Comparison of ENCODE assay signal across 10 mouse cellular contexts in genomic region chr10:111476301-111476700, GRCm38 (mm10). TPM values are rescaled to one million over a fixed set of nuclear protein-coding genes. Genes with fewer than 3 reads are reported as not detected.
A peak's percentile ranks its signal among the peaks of the same experiment; 100 is the strongest.
DNase-seq lines count a peak whose midpoint lies in the region; ATAC-seq and TF ChIP-seq lines count a peak whose summit lies in the region.
"Had no signal": no experiment of that assay in that cellular context is flagged by ENCODE, and none has a peak within 500 bp of the region (broad histone marks: within the 10 kb centered on the region; RNA-seq: fewer than 3 reads in every experiment).

No protein-coding gene starts in this region.

- H3K9me3 ChIP-seq in stomach, embryonic 14.5 days (ENCODE audit: control insufficient read depth, low read depth, low read length) = no peaks in the 10 kb centered on the region
- H3K9me3 ChIP-seq in stomach, postnatal 0 days (ENCODE audit: control insufficient read depth, low read length) = no peaks in the 10 kb centered on the region
- H3K9me3 ChIP-seq in forebrain, embryonic 14.5 days (replicated peaks; ENCODE audit: control insufficient read depth, low read length) = no peaks in the 10 kb centered on the region
- no peaks in the 10 kb centered on the region for H3K9me3 ChIP-seq in liver, postnatal 0 days (ENCODE audit: low read length)
- no peaks in the 10 kb centered on the region for H3K9me3 ChIP-seq in intestine, embryonic 16.5 days (ENCODE audit: control insufficient read depth, low read length)

- H3K27ac ChIP-seq in stomach, embryonic 14.5 days (ENCODE audit: low read length) = no peak overlapping the region
- H3K27ac ChIP-seq in stomach, postnatal 0 days (replicated peaks) = no peak overlapping the region
- H3K27ac ChIP-seq in forebrain, embryonic 14.5 days (ENCODE audit: low read depth, low read length) = no peak overlapping the region
- no peak overlapping the region for H3K27ac ChIP-seq in liver, postnatal 0 days (ENCODE audit: low read depth)
- H3K27ac ChIP-seq in intestine, embryonic 16.5 days (ENCODE audit: low read length) = no peak overlapping the region

- TF ChIP-seq EP300 in stomach, postnatal 0 days (optimal IDR thresholded peaks at IDR 0.05) = no peak
- no peak for TF ChIP-seq EP300 in liver, postnatal 0 days (IDR thresholded peaks at IDR 0.05; ENCODE audit: low read depth)

- H3K4me2 ChIP-seq in stomach, embryonic 14.5 days (replicated peaks; ENCODE audit: low read depth, low read length) = 0 out of 2 replicates have a peak overlapping the region, but pooled peaks have one; percentile 10
- H3K4me2 ChIP-seq in stomach, postnatal 0 days (replicated peaks; ENCODE audit: low read depth) = no peak overlapping the region
- peak overlapping the region; percentile 34 for H3K4me2 ChIP-seq in forebrain, embryonic 14.5 days (ENCODE audit: low read length)
- peak overlapping the region; percentile 19; the same call in 1 of the 2 replicates for H3K4me2 ChIP-seq in liver, postnatal 0 days (ENCODE audit: low read depth, low read length)
- no peak overlapping the region for H3K4me2 ChIP-seq in intestine, embryonic 16.5 days (ENCODE audit: low read depth, low read length)

- H3K4me3 ChIP-seq in stomach, embryonic 14.5 days (ENCODE audit: low read depth, low read length) = no peak overlapping the region
- no peak overlapping the region for H3K4me3 ChIP-seq in stomach, postnatal 0 days (ENCODE audit: low read depth, low read length)
- no peak overlapping the region for H3K4me3 ChIP-seq in forebrain, embryonic 14.5 days (ENCODE audit: low read depth, low read length)
- no peak overlapping the region for H3K4me3 ChIP-seq in liver, postnatal 0 days (ENCODE audit: low read depth, low read length)
- H3K4me3 ChIP-seq in intestine, embryonic 16.5 days (ENCODE audit: low read length) = no peak overlapping the region

- WGBS in stomach, embryonic 14.5 days = 40% methylated on average over 4 of the region's 4 CpGs
- WGBS in stomach, postnatal 0 days = 42% methylated on average over 4 of the region's 4 CpGs
- WGBS in forebrain, embryonic 14.5 days = 45% methylated on average over 4 of the region's 4 CpGs
- WGBS in liver, postnatal 0 days (ENCODE audit: insufficient replicate concordance) = 72% methylated on average over 4 of the region's 4 CpGs
- 54% methylated on average over 4 of the region's 4 CpGs for WGBS in intestine, embryonic 16.5 days

- H3K4me1 ChIP-seq in stomach, embryonic 14.5 days (ENCODE audit: control insufficient read depth, insufficient read depth, low read length) = peaks cover 20% of the 10 kb centered on the region
- no peaks in the 10 kb centered on the region; the same call in 1 of the 2 replicates for H3K4me1 ChIP-seq in stomach, postnatal 0 days (replicated peaks; ENCODE audit: control insufficient read depth, insufficient read depth)
- H3K4me1 ChIP-seq in forebrain, embryonic 14.5 days (ENCODE audit: control insufficient read depth, insufficient read depth, low read length) = peaks cover 25% of the 10 kb centered on the region
- H3K4me1 ChIP-seq in liver, postnatal 0 days (ENCODE audit: insufficient read depth) = peaks cover 33% of the 10 kb centered on the region
- H3K4me1 ChIP-seq in intestine, embryonic 16.5 days (ENCODE audit: control insufficient read depth, insufficient read depth, low read length) = peaks cover 17% of the 10 kb centered on the region

- no peak for ATAC-seq in stomach, embryonic 14.5 days (ENCODE audit: insufficient number of reproducible peaks, insufficient read depth, low FRiP score, low read depth)
- ATAC-seq in stomach, postnatal 0 days (ENCODE audit: low FRiP score, low TSS enrichment) = no peak
- no peak for ATAC-seq in forebrain, embryonic 14.5 days
- no peak for ATAC-seq in liver, postnatal 0 days
- ATAC-seq in intestine, embryonic 16.5 days = no peak

- no peaks in the 10 kb centered on the region for H3K36me3 ChIP-seq in stomach, embryonic 14.5 days (ENCODE audit: control insufficient read depth, insufficient read depth, low read length)
- no peaks in the 10 kb centered on the region for H3K36me3 ChIP-seq in stomach, postnatal 0 days (ENCODE audit: control insufficient read depth, insufficient read depth, low read length)
- peaks cover 2% of the 10 kb centered on the region; the same call in 1 of the 2 replicates for H3K36me3 ChIP-seq in forebrain, embryonic 14.5 days (ENCODE audit: control insufficient read depth, insufficient read depth, low read length)
- H3K36me3 ChIP-seq in liver, postnatal 0 days (replicated peaks; ENCODE audit: insufficient read depth, low read length) = peaks cover 1% of the 10 kb centered on the region
- no peaks in the 10 kb centered on the region for H3K36me3 ChIP-seq in intestine, embryonic 16.5 days (ENCODE audit: control insufficient read depth, insufficient read depth, low read length)

- DNase-seq in stomach, postnatal 0 days (ENCODE audit: low spot score) = no peak
- DNase-seq in forebrain, embryonic 14.5 days (ENCODE audit: low spot score) = no peak
- no peak for DNase-seq in liver, postnatal 0 days
- no peak for DNase-seq in ovary, adult 18-20 months (ENCODE audit: low spot score)
- no peak for DNase-seq in thymus, postnatal 0 days (ENCODE audit: low spot score)
- DNase-seq: adrenal gland, postnatal 36 days; gastrocnemius, postnatal 25 days; thymus, postnatal 4 days had no signal

- H3K27me3 ChIP-seq in stomach, embryonic 14.5 days (ENCODE audit: control insufficient read depth, insufficient read depth, low read length) = no peaks in the 10 kb centered on the region
- H3K27me3 ChIP-seq in stomach, postnatal 0 days (ENCODE audit: control insufficient read depth, insufficient read depth, low read length) = no peaks in the 10 kb centered on the region
- no peaks in the 10 kb centered on the region for H3K27me3 ChIP-seq in forebrain, embryonic 14.5 days (replicated peaks; ENCODE audit: control insufficient read depth, insufficient read depth, low read length)
- no peaks in the 10 kb centered on the region for H3K27me3 ChIP-seq in liver, postnatal 0 days (ENCODE audit: insufficient read depth, low read length)
- H3K27me3 ChIP-seq in intestine, embryonic 16.5 days (replicated peaks; ENCODE audit: control insufficient read depth, insufficient read depth, low read length) = peaks cover 4% of the 10 kb centered on the region; the same call in 1 of the 2 replicates

- no peak for TF ChIP-seq CTCF in stomach, postnatal 0 days (IDR thresholded peaks at IDR 0.05; ENCODE audit: low read depth)
- TF ChIP-seq CTCF in liver, postnatal 0 days (IDR thresholded peaks at IDR 0.05; ENCODE audit: low read depth) = no peak

- no peak overlapping the region for H3K9ac ChIP-seq in stomach, embryonic 14.5 days (replicated peaks; ENCODE audit: low read depth, low read length)
- no peak overlapping the region for H3K9ac ChIP-seq in stomach, postnatal 0 days (ENCODE audit: low read length)
- H3K9ac ChIP-seq in forebrain, embryonic 14.5 days (ENCODE audit: low read length) = peak overlapping the region; percentile 40; the same call in 1 of the 2 replicates
- no peak overlapping the region for H3K9ac ChIP-seq in liver, postnatal 0 days (replicated peaks)
- H3K9ac ChIP-seq in intestine, embryonic 16.5 days (ENCODE audit: low read depth, low read length) = no peak overlapping the region

RNA-seq across cellular contexts. Expression of gene Nap1l1, which starts 3.3 kb away (rescaled TPM):
- polyA plus RNA-seq in stomach, embryonic 14.5 days (2014; fragmentation: Nextera tagmentation; extraction: Ambion mirVana) = 272 and 277 TPM in 2 replicates
- 85.1 and 90.6 TPM in 2 replicates for polyA plus RNA-seq in stomach, postnatal 0 days (2015; fragmentation: Nextera tagmentation; extraction: Ambion mirVana)
- polyA plus RNA-seq in forebrain, embryonic 14.5 days (2014; fragmentation: Nextera tagmentation; extraction: Ambion mirVana) = 235 and 238 TPM in 2 replicates
- 69.9 and 73.7 TPM in 2 replicates for polyA plus RNA-seq in liver, postnatal 0 days (2015; fragmentation: Nextera tagmentation; extraction: Ambion mirVana)
- 222 and 227 TPM in 2 replicates for polyA plus RNA-seq in thymus, postnatal 0 days (2015; fragmentation: Nextera tagmentation; extraction: Ambion mirVana)
- polyA plus RNA-seq in intestine, embryonic 16.5 days (2015; fragmentation: Nextera tagmentation; extraction: Ambion mirVana) = 118 and 140 TPM in 2 replicates

RNA-seq across cellular contexts. Expression of gene Phlda1, which starts 29.8 kb away (rescaled TPM):
- polyA plus RNA-seq in stomach, embryonic 14.5 days (2014; fragmentation: Nextera tagmentation; extraction: Ambion mirVana) = 56.3 and 60.2 TPM in 2 replicates
- 29.6 and 32.3 TPM in 2 replicates for polyA plus RNA-seq in stomach, postnatal 0 days (2015; fragmentation: Nextera tagmentation; extraction: Ambion mirVana)
- polyA plus RNA-seq in forebrain, embryonic 14.5 days (2014; fragmentation: Nextera tagmentation; extraction: Ambion mirVana) = 20.5 and 25.6 TPM in 2 replicates
- polyA plus RNA-seq in liver, postnatal 0 days (2015; fragmentation: Nextera tagmentation; extraction: Ambion mirVana) = 29.6 and 32.1 TPM in 2 replicates
- 61.1 and 64.1 TPM in 2 replicates for polyA plus RNA-seq in thymus, postnatal 0 days (2015; fragmentation: Nextera tagmentation; extraction: Ambion mirVana)
- 31.9 and 32.2 TPM in 2 replicates for polyA plus RNA-seq in intestine, embryonic 16.5 days (2015; fragmentation: Nextera tagmentation; extraction: Ambion mirVana)

Comparison
In these comparisons a context has a peak if more than half of its experiments do, and no peak if none do; other contexts are left out.
1. H3K4me2 ChIP-seq: peak in stomach, embryonic 14.5 days (single experiment), forebrain, embryonic 14.5 days (single experiment) and liver, postnatal 0 days (single experiment); none in stomach, postnatal 0 days (single experiment) and intestine, embryonic 16.5 days (single experiment).